Mouse (Mus musculus) cortical plate, adult 2 months (tissue): ENCODE measurements around the gene Hoxb7.

Experiments
- CTCF ChIP-seq: fragments of 200-500 bp; IDR thresholded peaks from 2 replicates; pipeline ENCODE4 v1.5.1; 2011; ENCODE audit warnings: mild to moderate bottlenecking, control low read depth, low read length; ENCODE audit not compliant: insufficient read depth; ENCODE audit errors: extremely low read depth
- POLR2A ChIP-seq: fragments of 200-500 bp; IDR thresholded peaks from 2 replicates; pipeline ENCODE4 v1.6.1; 2011; ENCODE audit warnings: mild to moderate bottlenecking, low read length, control low read depth; ENCODE audit not compliant: insufficient read depth; ENCODE audit errors: extremely low read depth

DNA sequence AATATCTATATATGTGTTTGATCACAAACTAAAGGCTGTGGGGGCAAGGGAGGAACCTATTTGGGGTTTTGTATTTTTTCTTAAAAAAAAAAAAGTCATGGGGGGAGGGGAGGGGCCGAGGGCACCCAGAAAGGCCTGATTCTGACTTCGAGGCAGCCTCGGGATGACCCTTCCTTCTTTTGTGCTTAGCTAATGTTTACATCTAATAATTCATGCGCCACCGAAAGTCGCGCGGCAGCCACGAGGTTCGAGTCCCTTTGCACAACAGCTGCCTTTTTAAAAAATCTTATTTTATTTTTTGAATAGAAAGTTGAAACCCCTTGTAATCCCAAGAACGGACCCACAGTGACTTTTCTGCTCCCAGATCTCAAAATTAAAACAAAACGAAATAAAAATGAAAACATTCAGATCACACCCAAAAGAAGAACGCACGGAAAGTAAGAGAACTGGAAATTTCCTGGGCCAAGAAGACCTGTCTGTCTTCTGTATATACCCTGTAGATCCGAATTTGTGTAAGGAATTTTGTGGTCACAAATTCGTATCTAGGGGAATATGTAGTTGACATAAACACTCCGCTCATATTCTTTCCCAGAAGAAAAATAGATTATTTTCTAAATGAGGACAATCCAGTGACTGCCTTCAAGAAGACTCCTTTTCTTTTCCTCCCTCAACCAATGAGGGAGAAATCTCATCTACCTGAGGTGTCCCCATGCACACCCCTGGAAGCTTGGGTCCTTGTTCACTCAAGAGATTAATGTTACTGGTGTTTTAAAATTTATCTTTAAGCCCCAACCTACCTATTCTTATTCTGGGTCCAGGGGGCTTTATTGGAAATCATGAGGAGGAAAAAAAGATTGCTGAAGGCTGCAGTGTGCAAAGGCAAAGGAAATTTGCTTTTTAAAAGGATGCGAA, 30.5 kb downstream of the Hoxb7 start:
- TF ChIP-seq CTCF (no peak), POLR2A (no peak)
